ENCODE assay signal across 8 mouse cellular contexts in the genomic region with DNA sequence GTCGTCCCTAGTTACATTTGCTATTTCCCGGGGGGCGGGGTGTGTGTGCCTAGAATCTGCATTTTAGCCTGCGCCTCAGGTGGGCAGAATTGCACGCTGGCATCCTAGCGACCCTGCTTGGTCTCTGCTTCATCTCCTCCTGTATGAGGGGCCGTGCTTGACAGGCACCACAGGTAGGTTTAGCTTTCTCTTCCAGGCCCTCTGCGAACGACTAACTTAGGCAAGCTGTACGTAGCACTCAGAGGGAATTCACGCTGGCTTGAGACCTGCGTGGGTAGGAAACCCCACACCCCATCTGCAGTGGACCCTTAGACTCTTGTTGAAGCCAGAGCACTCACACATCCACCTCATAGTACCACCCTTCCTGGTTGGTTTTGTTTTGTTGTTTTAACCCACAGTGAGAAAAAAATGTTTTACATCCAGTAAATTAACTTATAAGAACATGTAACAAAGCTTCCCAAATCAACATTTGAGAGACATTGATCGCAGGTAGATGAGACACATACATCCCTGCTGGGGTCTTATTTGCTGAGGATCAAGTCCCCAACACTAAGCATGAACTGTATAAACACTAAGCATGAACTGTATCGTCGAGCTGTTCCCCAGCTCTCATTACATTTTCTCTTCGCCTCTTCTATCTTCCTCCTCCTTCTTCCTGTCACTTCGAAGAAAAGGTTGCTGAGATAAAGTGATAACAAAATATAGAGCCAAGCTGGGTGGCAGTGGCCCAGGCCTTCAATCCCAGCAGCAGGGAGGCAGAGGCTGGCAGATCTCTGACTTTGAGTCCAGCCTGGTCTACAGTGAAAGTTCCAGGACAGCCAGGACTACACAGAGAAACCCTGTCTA. TPM values are rescaled to one million over a fixed set of nuclear protein-coding genes. Genes with fewer than 3 reads are reported as not detected.
DNase-seq lines count a peak whose midpoint lies in the region; ATAC-seq and TF ChIP-seq lines count a peak whose summit lies in the region.

No protein-coding gene starts in this region.

- H3K9ac ChIP-seq in heart, embryonic 12.5 days, result peak overlapping the region; percentile 84
- peak overlapping the region; percentile 80 for H3K9ac ChIP-seq in ES-E14 (ENCODE audit: insufficient read depth, low read depth, low read length, poor library complexity, severe bottlenecking)
- peak overlapping the region; percentile 53 for H3K9ac ChIP-seq in heart, postnatal 0 days (replicated peaks; ENCODE audit: low read depth, low read length)
- H3K9ac ChIP-seq in midbrain, embryonic 11.5 days (ENCODE audit: low read length), result peak overlapping the region; percentile 78

- in situ Hi-C loops in ES-E14 (cut with MboI; ENCODE audit: low sequenced_read_pairs in 2 of 2, unreplicated experiment in 2 of 2), result no loop called here

- ATAC-seq in heart, embryonic 12.5 days (ENCODE audit: insufficient number of reproducible peaks, low FRiP score), result no peak
- no peak for ATAC-seq in heart, postnatal 0 days (ENCODE audit: insufficient read depth, low read depth)
- no peak for ATAC-seq in midbrain, embryonic 11.5 days (ENCODE audit: low FRiP score)
- ATAC-seq in monocyte, adult 5-6 weeks (replicated peaks; ENCODE audit: insufficient number of reproducible peaks, low FRiP score, low TSS enrichment, poor library complexity, severe bottlenecking), result no peak
- no peak for ATAC-seq in inflammation-experienced regulatory T-cells, adult 6 months

- no peaks in the 10 kb centered on the region for H3K9me3 ChIP-seq in heart, embryonic 12.5 days (replicated peaks)
- H3K9me3 ChIP-seq in ES-E14 (ENCODE audit: control insufficient read depth, insufficient read depth, low read depth, low read length), result no peaks in the 10 kb centered on the region
- no peaks in the 10 kb centered on the region for H3K9me3 ChIP-seq in heart, postnatal 0 days (replicated peaks; ENCODE audit: control insufficient read depth, low read length)
- H3K9me3 ChIP-seq in midbrain, embryonic 11.5 days (ENCODE audit: control insufficient read depth, low read length), result no peaks in the 10 kb centered on the region

- peak overlapping the region; percentile 91 for H3K4me2 ChIP-seq in heart, embryonic 12.5 days
- peak overlapping the region; percentile 74 for H3K4me2 ChIP-seq in heart, postnatal 0 days (ENCODE audit: low read depth, low read length)
- peak overlapping the region; percentile 91 for H3K4me2 ChIP-seq in midbrain, embryonic 11.5 days

- no peaks in the 10 kb centered on the region for H3K36me3 ChIP-seq in heart, embryonic 12.5 days
- H3K36me3 ChIP-seq in ES-E14 (ENCODE audit: control insufficient read depth, insufficient read depth, low read length, poor library complexity, severe bottlenecking), result peaks cover under 1% of the 10 kb centered on the region; the same call in 1 of the 2 replicates
- H3K36me3 ChIP-seq in heart, postnatal 0 days (replicated peaks; ENCODE audit: control insufficient read depth, insufficient read depth, low read length), result no peaks in the 10 kb centered on the region
- no peaks in the 10 kb centered on the region for H3K36me3 ChIP-seq in midbrain, embryonic 11.5 days (ENCODE audit: control insufficient read depth, insufficient read depth, low read length)

- peak overlapping the region; percentile 85 for H3K27ac ChIP-seq in heart, embryonic 12.5 days (ENCODE audit: poor library complexity, severe bottlenecking)
- H3K27ac ChIP-seq in ES-E14 (ENCODE audit: insufficient read depth, low read depth, low read length, poor library complexity, severe bottlenecking), result peak overlapping the region; percentile 30; the same call in 1 of the 2 replicates
- peak overlapping the region; percentile 82 for H3K27ac ChIP-seq in heart, postnatal 0 days (ENCODE audit: low read depth)
- H3K27ac ChIP-seq in midbrain, embryonic 11.5 days (ENCODE audit: low read depth, low read length), result peak overlapping the region; percentile 52

- peaks cover 22% of the 10 kb centered on the region for H3K27me3 ChIP-seq in heart, embryonic 12.5 days (replicated peaks)
- peaks cover 1% of the 10 kb centered on the region; the same call in 1 of the 2 replicates for H3K27me3 ChIP-seq in heart, postnatal 0 days (ENCODE audit: control insufficient read depth, insufficient read depth, low read length)
- H3K27me3 ChIP-seq in midbrain, embryonic 11.5 days (ENCODE audit: control insufficient read depth, insufficient read depth, low read length), result no peaks in the 10 kb centered on the region

- peaks cover 29% of the 10 kb centered on the region for H3K4me1 ChIP-seq in heart, embryonic 12.5 days (replicated peaks)
- H3K4me1 ChIP-seq in ES-E14 (ENCODE audit: control insufficient read depth in 2 of 2, insufficient read depth in 2 of 2, low read length in 2 of 2, poor library complexity in 1 of 2), result peaks cover 11 to 26% of the 10 kb centered on the region in 2 experiments; a peak in 3 of 4 replicates
- peaks cover 18% of the 10 kb centered on the region; the same call in 1 of the 2 replicates for H3K4me1 ChIP-seq in heart, postnatal 0 days (ENCODE audit: control insufficient read depth, insufficient read depth)
- peaks cover 16% of the 10 kb centered on the region for H3K4me1 ChIP-seq in midbrain, embryonic 11.5 days (ENCODE audit: control insufficient read depth, insufficient read depth, low read length)

- H3K4me3 ChIP-seq in heart, embryonic 12.5 days, result peak overlapping the region; percentile 59
- peak overlapping the region; percentile 72 to 75 for H3K4me3 ChIP-seq in ES-E14 (ENCODE audit: insufficient read depth in 1 of 2, low read depth in 1 of 2, low read length in 2 of 2, poor library complexity in 1 of 2, severe bottlenecking in 1 of 2)
- H3K4me3 ChIP-seq in heart, postnatal 0 days (ENCODE audit: low read depth, low read length), result peak overlapping the region; percentile 56
- peak overlapping the region; percentile 50 for H3K4me3 ChIP-seq in midbrain, embryonic 11.5 days (ENCODE audit: low read depth, low read length)

- no peak for TF ChIP-seq CTCF in heart, postnatal 0 days (IDR thresholded peaks at IDR 0.05; ENCODE audit: low read depth)

- 29% methylated on average over 17 of the region's 17 CpGs for whole genome bisulfite sequencing in heart, embryonic 12.5 days
- WGBS in heart, postnatal 0 days, result 25% methylated on average over 17 of the region's 17 CpGs
- 35% methylated on average over 17 of the region's 17 CpGs for WGBS in midbrain, embryonic 11.5 days

- intact Hi-C loops in heart, postnatal 25 days (cut with DNase I), result no loop called here

- no peak for TF ChIP-seq EP300 in heart, postnatal 0 days (IDR thresholded peaks at IDR 0.05; ENCODE audit: low read depth)

- DNase-seq in heart, postnatal 25 days (ENCODE audit: low spot score), result no peak
- no peak for DNase-seq in ES-E14 (ENCODE audit: low read depth, low spot score)
- no peak for DNase-seq in heart, postnatal 0 days (ENCODE audit: low spot score)
- peak; percentile 83 for DNase-seq in midbrain, embryonic 11.5 days (ENCODE audit: low spot score, missing footprints)
- no peak for DNase-seq in embryo, embryonic 10 days (ENCODE audit: low spot score)

RNA-seq across cellular contexts. Expression of a gene that starts 4.1 kb away (rescaled TPM):
- 18.0 and 19.9 TPM in 2 replicates for polyA plus RNA-seq in heart, embryonic 12.5 days (2016; fragmentation: Nextera tagmentation; extraction: Ambion mirVana)
- total RNA-seq in heart, postnatal 25 days (2021), result 10 to 100 TPM in 1 of 2 experiments, 1 to 10 TPM in 1; 9.8 to 11.6 TPM
- 4.5 and 5.4 TPM in 2 replicates for total RNA-seq in ES-E14 (2012; rRNA removed)
- total RNA-seq in heart, postnatal 0 days (2014; rRNA removed; ENCODE audit: low replicate concordance), result 6.2 and 6.8 TPM in 2 replicates
- polyA plus RNA-seq in heart, postnatal 0 days (2015; fragmentation: Nextera tagmentation; extraction: Ambion mirVana), result 8.9 and 9.0 TPM in 2 replicates
- polyA plus RNA-seq in midbrain, embryonic 11.5 days (2014; fragmentation: Nextera tagmentation; extraction: Ambion mirVana), result 22.2 and 26.3 TPM in 2 replicates
- total RNA-seq in monocyte, adult 5-6 weeks (2017), result 4.2 to 7.6 TPM (median 7.1 TPM) in 3 replicates
- polyA plus RNA-seq in inflammation-experienced regulatory T-cells, adult 6 months (2017; shearing (Covaris generic)), result 10 to 100 TPM; 20.4 to 24.7 (median 20.9) TPM

RNA-seq across cellular contexts. Expression of a gene that starts 34.6 kb away (rescaled TPM):
- polyA plus RNA-seq in heart, embryonic 12.5 days (2016; fragmentation: Nextera tagmentation; extraction: Ambion mirVana), result 0.22 and 0.45 TPM in 2 replicates
- under 1 TPM; 0.11 to 0.29 TPM for total RNA-seq in heart, postnatal 25 days (2021)
- 3.2 and 5.0 TPM in 2 replicates for total RNA-seq in ES-E14 (2012; rRNA removed)
- 0.04 and 0.19 TPM in 2 replicates for total RNA-seq in heart, postnatal 0 days (2014; rRNA removed; ENCODE audit: low replicate concordance)
- 0.08 TPM in 1 of 2 replicates, not detected in the other for polyA plus RNA-seq in heart, postnatal 0 days (2015; fragmentation: Nextera tagmentation; extraction: Ambion mirVana)
- polyA plus RNA-seq in midbrain, embryonic 11.5 days (2014; fragmentation: Nextera tagmentation; extraction: Ambion mirVana), result not detected in 2 replicates
- not detected in 3 replicates for total RNA-seq in monocyte, adult 5-6 weeks (2017)
- 1 to 10 TPM in 1 of 3 experiments, under 1 TPM in 1, not detected in 1; 0.19 to 2.7 TPM for polyA plus RNA-seq in inflammation-experienced regulatory T-cells, adult 6 months (2017; shearing (Covaris generic))

RNA-seq across cellular contexts. Expression of a gene that starts 34.8 kb away (rescaled TPM):
- 37.7 and 40.5 TPM in 2 replicates for polyA plus RNA-seq in heart, embryonic 12.5 days (2016; fragmentation: Nextera tagmentation; extraction: Ambion mirVana)
- 10 to 100 TPM; 11.3 to 12.9 TPM for total RNA-seq in heart, postnatal 25 days (2021)
- total RNA-seq in ES-E14 (2012; rRNA removed), result 24.0 and 27.7 TPM in 2 replicates
- total RNA-seq in heart, postnatal 0 days (2014; rRNA removed; ENCODE audit: low replicate concordance), result 20.9 and 27.3 TPM in 2 replicates
- polyA plus RNA-seq in heart, postnatal 0 days (2015; fragmentation: Nextera tagmentation; extraction: Ambion mirVana), result 25.0 and 28.1 TPM in 2 replicates
- 23.1 and 24.4 TPM in 2 replicates for polyA plus RNA-seq in midbrain, embryonic 11.5 days (2014; fragmentation: Nextera tagmentation; extraction: Ambion mirVana)
- total RNA-seq in monocyte, adult 5-6 weeks (2017), result 18.3 to 23.7 TPM (median 20.6 TPM) in 3 replicates
- 10 to 100 TPM; 19.0 to 35.1 (median 30.7) TPM for polyA plus RNA-seq in inflammation-experienced regulatory T-cells, adult 6 months (2017; shearing (Covaris generic))

RNA-seq across cellular contexts. Expression of a gene that starts 50.7 kb away (rescaled TPM):
- polyA plus RNA-seq in heart, embryonic 12.5 days (2016; fragmentation: Nextera tagmentation; extraction: Ambion mirVana), result 0.46 and 0.51 TPM in 2 replicates
- total RNA-seq in heart, postnatal 25 days (2021), result 1 to 10 TPM; 1.7 to 2.3 TPM
- total RNA-seq in ES-E14 (2012; rRNA removed), result 0.67 and 1.2 TPM in 2 replicates
- 0.39 TPM in 1 of 2 replicates, not detected in the other for total RNA-seq in heart, postnatal 0 days (2014; rRNA removed; ENCODE audit: low replicate concordance)
- polyA plus RNA-seq in heart, postnatal 0 days (2015; fragmentation: Nextera tagmentation; extraction: Ambion mirVana), result 1.2 and 1.3 TPM in 2 replicates
- polyA plus RNA-seq in midbrain, embryonic 11.5 days (2014; fragmentation: Nextera tagmentation; extraction: Ambion mirVana), result 0.12 and 0.19 TPM in 2 replicates
- total RNA-seq in monocyte, adult 5-6 weeks (2017), result 0.29 TPM in 1 of 3 replicates, not detected in the others
- under 1 TPM; 0.21 to 0.62 (median 0.40) TPM for polyA plus RNA-seq in inflammation-experienced regulatory T-cells, adult 6 months (2017; shearing (Covaris generic))

RNA-seq across cellular contexts. Expression of a gene that starts 51.1 kb away (rescaled TPM):
- polyA plus RNA-seq in heart, embryonic 12.5 days (2016; fragmentation: Nextera tagmentation; extraction: Ambion mirVana), result 17.0 and 18.3 TPM in 2 replicates
- 10 to 100 TPM; 11.9 to 13.2 TPM for total RNA-seq in heart, postnatal 25 days (2021)
- total RNA-seq in ES-E14 (2012; rRNA removed), result 16.5 and 22.2 TPM in 2 replicates
- total RNA-seq in heart, postnatal 0 days (2014; rRNA removed; ENCODE audit: low replicate concordance), result 29.3 and 31.7 TPM in 2 replicates
- polyA plus RNA-seq in heart, postnatal 0 days (2015; fragmentation: Nextera tagmentation; extraction: Ambion mirVana), result 16.6 and 19.0 TPM in 2 replicates
- polyA plus RNA-seq in midbrain, embryonic 11.5 days (2014; fragmentation: Nextera tagmentation; extraction: Ambion mirVana), result 21.3 and 22.1 TPM in 2 replicates
- total RNA-seq in monocyte, adult 5-6 weeks (2017), result 2.3 to 3.2 TPM (median 2.9 TPM) in 3 replicates
- 1 to 10 TPM; 6.2 to 8.8 (median 6.5) TPM for polyA plus RNA-seq in inflammation-experienced regulatory T-cells, adult 6 months (2017; shearing (Covaris generic))

Comparison
In these comparisons a context has a peak if more than half of its experiments do, and no peak if none do; other contexts are left out.
1. H3K27ac ChIP-seq: peak in every context shown above with its lines; median percentile 85 in heart, embryonic 12.5 days; 82 in heart, postnatal 0 days; 52 in midbrain, embryonic 11.5 days; 30 in ES-E14.